Mouse (Mus musculus) lung, postnatal 4 days (tissue): ENCODE results near the gene Trim17.

Experiments
- DNase-seq, 2 experiments: peaks; one replicate each; pipeline ENCODE4 v3.0.0; 2021

The Trim17 gene

GRCm38 (mm10) chr11:58954420-58955142 lies at the start of gene Trim17, which contains the start of gene Hist3h2a:
Gene Trim17, plus strand, starts transcription at chr11:58954685.
Gene Hist3h2a, plus strand, starts transcription at chr11:58954685.
- DNase-seq = peak; percentile 91 to 93

GRCm38 (mm10) chr11:58904838-58905237 lies 49.6 kb upstream of the Trim17 start:
- DNase-seq = peak; percentile 43 to 52

- no peak for DNase-seq
These were observed 40.7 kb upstream of the Trim17 start for GRCm38 (mm10) chr11:58913776-58914175.

- DNase-seq = peak in 1 of 2 experiments; percentile 24
These were observed 39.9 kb upstream of the Trim17 start for GRCm38 (mm10) chr11:58914461-58915028.

- peak; percentile 47 to 68 for DNase-seq
These were observed 37.4 kb upstream of the Trim17 start for GRCm38 (mm10) chr11:58916879-58917744.

GRCm38 (mm10) chr11:58917745-58918366 lies 36.6 kb upstream of the Trim17 start, which contains the start of gene Btnl10:
Gene Btnl10, plus strand, starts transcription at chr11:58917908.
- no peak for DNase-seq

GRCm38 (mm10) chr11:58918759-58919158 lies 35.7 kb upstream of the Trim17 start:
- DNase-seq = no peak

- no peak for DNase-seq
These were observed 32.1 kb upstream of the Trim17 start for GRCm38 (mm10) chr11:58922420-58922819.

GRCm38 (mm10) chr11:58926651-58927050 lies 27.8 kb upstream of the Trim17 start:
- no peak for DNase-seq

GRCm38 (mm10) chr11:58927053-58927452 lies 27.4 kb upstream of the Trim17 start:
- DNase-seq = no peak

GRCm38 (mm10) chr11:58927790-58928651 lies 26.5 kb upstream of the Trim17 start:
- peak; percentile 64 to 70 for DNase-seq

GRCm38 (mm10) chr11:58929055-58929454 lies 25.4 kb upstream of the Trim17 start:
- no peak for DNase-seq

GRCm38 (mm10) chr11:58929641-58930040 lies 24.8 kb upstream of the Trim17 start:
- DNase-seq = no peak

- DNase-seq = no peak
These were observed 24.2 kb upstream of the Trim17 start for GRCm38 (mm10) chr11:58930254-58930653.

- DNase-seq = no peak
These were observed 22.9 kb upstream of the Trim17 start for GRCm38 (mm10) chr11:58931576-58931975.

GRCm38 (mm10) chr11:58937909-58938308 lies 16.6 kb upstream of the Trim17 start:
- no peak for DNase-seq

- DNase-seq = peak; percentile 93 to 95
These were observed 16.0 kb upstream of the Trim17 start, which contains the start of gene Rnf187 for GRCm38 (mm10) chr11:58938322-58939087. Gene Rnf187, minus strand, starts transcription at chr11:58938916.

- no peak for DNase-seq
These were observed 15.4 kb upstream of the Trim17 start for GRCm38 (mm10) chr11:58939088-58939439.

GRCm38 (mm10) chr11:58944136-58944535 lies 10.3 kb upstream of the Trim17 start:
- DNase-seq = no peak

GRCm38 (mm10) chr11:58947306-58947705 lies 7.2 kb upstream of the Trim17 start:
- no peak for DNase-seq
